Mouse (Mus musculus): Measurements from ENCODE around the gene Zbtb4.

The Zbtb4 gene

GRCm38 (mm10) chr11:69763551-69763950 lies 2.2 kb upstream of the Zbtb4 start:
- DNase-seq (ENCODE audit: low read depth, low spot score): no peak

GRCm38 (mm10) chr11:69766126-69766609 lies 456 bp downstream of the Zbtb4 start:
- DNase-seq (ENCODE audit: low read depth, low spot score): no peak

- DNase-seq (ENCODE audit: low read depth, low spot score): no peak
Measured at GRCm38 (mm10) chr11:69766872-69767624, 1.3 kb downstream of the Zbtb4 start.

GRCm38 (mm10) chr11:69767625-69767909 lies 1.9 kb downstream of the Zbtb4 start:
- DNase-seq (ENCODE audit: low read depth, low spot score): no peak

GRCm38 (mm10) chr11:69774961-69775360 lies 9.2 kb downstream of the Zbtb4 start:
- DNase-seq (ENCODE audit: low read depth, low spot score): no peak

- DNase-seq (ENCODE audit: low read depth, low spot score): no peak
Measured at GRCm38 (mm10) chr11:69775716-69776115, 10.0 kb downstream of the Zbtb4 start.

GRCm38 (mm10) chr11:69776488-69776887 lies 10.8 kb downstream of the Zbtb4 start:
- DNase-seq (ENCODE audit: low read depth, low spot score): no peak

GRCm38 (mm10) chr11:69777504-69778257 lies 12.0 kb downstream of the Zbtb4 start:
- DNase-seq (ENCODE audit: low read depth, low spot score): no peak

GRCm38 (mm10) chr11:69778258-69778982 lies 12.7 kb downstream of the Zbtb4 start:
- DNase-seq (ENCODE audit: low read depth, low spot score): no peak

- DNase-seq (ENCODE audit: low read depth, low spot score): no peak
Measured at GRCm38 (mm10) chr11:69778985-69779384, 13.3 kb downstream of the Zbtb4 start.

GRCm38 (mm10) chr11:69781828-69782227 lies 16.1 kb downstream of the Zbtb4 start:
- no peak for DNase-seq (ENCODE audit: low read depth, low spot score)

- no peak for DNase-seq (ENCODE audit: low read depth, low spot score)
Measured at GRCm38 (mm10) chr11:69784793-69785272, 19.1 kb downstream of the Zbtb4 start.

- no peak for DNase-seq (ENCODE audit: low read depth, low spot score)
Measured at GRCm38 (mm10) chr11:69787306-69787705, 21.6 kb downstream of the Zbtb4 start.

GRCm38 (mm10) chr11:69789431-69789830 lies 23.7 kb downstream of the Zbtb4 start:
- no peak for DNase-seq (ENCODE audit: low read depth, low spot score)

- DNase-seq (ENCODE audit: low read depth, low spot score): no peak
Measured at GRCm38 (mm10) chr11:69791420-69791819, 25.7 kb downstream of the Zbtb4 start.

- no peak for DNase-seq (ENCODE audit: low read depth, low spot score)
Measured at GRCm38 (mm10) chr11:69793429-69793828, 27.7 kb downstream of the Zbtb4 start.

- DNase-seq (ENCODE audit: low read depth, low spot score): peak; percentile 82
Measured at GRCm38 (mm10) chr11:69795168-69795982, 29.7 kb downstream of the Zbtb4 start, which contains the start of gene Chrnb1. TSS of gene Chrnb1 (minus strand) at chr11:69795943.

GRCm38 (mm10) chr11:69795983-69796435 lies 30.3 kb downstream of the Zbtb4 start:
- DNase-seq (ENCODE audit: low read depth, low spot score): no peak

- no peak for DNase-seq (ENCODE audit: low read depth, low spot score)
Measured at GRCm38 (mm10) chr11:69797924-69798323, 32.2 kb downstream of the Zbtb4 start.

GRCm38 (mm10) chr11:69799394-69800137 lies 33.9 kb downstream of the Zbtb4 start:
- DNase-seq (ENCODE audit: low read depth, low spot score): no peak

- no peak for DNase-seq (ENCODE audit: low read depth, low spot score)
Measured at GRCm38 (mm10) chr11:69800138-69800391, 34.4 kb downstream of the Zbtb4 start.

All from brain, embryonic 18.5 days (tissue).